Mouse (Mus musculus): ENCODE results near the gene Ablim2. TPM values are rescaled to one million over a fixed set of nuclear protein-coding genes. Genes with fewer than 3 reads are reported as not detected.

The Ablim2 gene
- polyA plus RNA-seq, 1 experiment from 2014 or later = 0.09 TPM

GRCm38 (mm10) chr5:35768997-35769396 is 11.3 kb downstream of the Ablim2 start:
- Histone ChIP-seq H3K4me2 (ENCODE audit: low read depth, low read length, severe bottlenecking) (no peak overlapping the region), H3K36me3 (ENCODE audit: control insufficient read depth, insufficient read depth, low read length) (no peaks in the 10 kb centered on the region), H3K27ac (ENCODE audit: low read depth, low read length) (no peak overlapping the region), H3K27me3 (ENCODE audit: control insufficient read depth, insufficient read depth, low read length) (no peaks in the 10 kb centered on the region), H3K4me3 (ENCODE audit: low read depth, low read length) (no peak overlapping the region), H3K9ac (ENCODE audit: low read length) (no peak overlapping the region), H3K4me1 (replicated peaks; ENCODE audit: control insufficient read depth, insufficient read depth, low read length) (no peaks in the 10 kb centered on the region), H3K9me3 (ENCODE audit: control insufficient read depth, low read length) (no peaks in the 10 kb centered on the region)
- DNase-seq (ENCODE audit: low spot score) = no peak
- 87% methylated on average over 7 of the region's 7 CpGs for WGBS
- no peak for ATAC-seq (replicated peaks; ENCODE audit: low FRiP score)

GRCm38 (mm10) chr5:35770246-35770645 is 12.6 kb downstream of the Ablim2 start:
- Histone ChIP-seq H3K36me3 (ENCODE audit: control insufficient read depth, insufficient read depth, low read length) (no peaks in the 10 kb centered on the region), H3K4me1 (replicated peaks; ENCODE audit: control insufficient read depth, insufficient read depth, low read length) (no peaks in the 10 kb centered on the region), H3K4me3 (ENCODE audit: low read depth, low read length) (no peak overlapping the region), H3K27me3 (ENCODE audit: control insufficient read depth, insufficient read depth, low read length) (no peaks in the 10 kb centered on the region), H3K4me2 (ENCODE audit: low read depth, low read length, severe bottlenecking) (no peak overlapping the region), H3K9me3 (ENCODE audit: control insufficient read depth, low read length) (no peaks in the 10 kb centered on the region), H3K9ac (ENCODE audit: low read length) (no peak overlapping the region), H3K27ac (ENCODE audit: low read depth, low read length) (no peak overlapping the region)
- 72% methylated on average over 2 of the region's 2 CpGs for WGBS
- ATAC-seq (replicated peaks; ENCODE audit: low FRiP score) = no peak
- DNase-seq (ENCODE audit: low spot score) = no peak

GRCm38 (mm10) chr5:35770891-35771663 is 13.4 kb downstream of the Ablim2 start:
- no peak for ATAC-seq (replicated peaks; ENCODE audit: low FRiP score)
- 83% methylated on average over 14 of the region's 14 CpGs for WGBS
- H3K36me3 ChIP-seq (ENCODE audit: control insufficient read depth, insufficient read depth, low read length) = no peaks in the 10 kb centered on the region
- no peak overlapping the region for H3K4me3 ChIP-seq (ENCODE audit: low read depth, low read length)
- H3K4me1 ChIP-seq (replicated peaks; ENCODE audit: control insufficient read depth, insufficient read depth, low read length) = no peaks in the 10 kb centered on the region
- H3K4me2 ChIP-seq (ENCODE audit: low read depth, low read length, severe bottlenecking) = no peak overlapping the region
- no peak for DNase-seq (ENCODE audit: low spot score)
- H3K27ac ChIP-seq (ENCODE audit: low read depth, low read length) = no peak overlapping the region
- no peaks in the 10 kb centered on the region for H3K27me3 ChIP-seq (ENCODE audit: control insufficient read depth, insufficient read depth, low read length)
- no peaks in the 10 kb centered on the region for H3K9me3 ChIP-seq (ENCODE audit: control insufficient read depth, low read length)
- H3K9ac ChIP-seq (ENCODE audit: low read length) = no peak overlapping the region

- Histone ChIP-seq H3K9me3 (ENCODE audit: control insufficient read depth, low read length) (no peaks in the 10 kb centered on the region), H3K4me2 (ENCODE audit: low read depth, low read length, severe bottlenecking) (no peak overlapping the region), H3K9ac (ENCODE audit: low read length) (no peak overlapping the region), H3K27ac (ENCODE audit: low read depth, low read length) (no peak overlapping the region), H3K27me3 (ENCODE audit: control insufficient read depth, insufficient read depth, low read length) (no peaks in the 10 kb centered on the region), H3K4me3 (ENCODE audit: low read depth, low read length) (no peak overlapping the region), H3K36me3 (ENCODE audit: control insufficient read depth, insufficient read depth, low read length) (no peaks in the 10 kb centered on the region), H3K4me1 (replicated peaks; ENCODE audit: control insufficient read depth, insufficient read depth, low read length) (no peaks in the 10 kb centered on the region)
- 73% methylated on average over 13 of the region's 13 CpGs for WGBS
- DNase-seq (ENCODE audit: low spot score) = no peak
- no peak for ATAC-seq (replicated peaks; ENCODE audit: low FRiP score)
Measured at GRCm38 (mm10) chr5:35773274-35774136, 15.8 kb downstream of the Ablim2 start.

- Histone ChIP-seq H3K4me3 (ENCODE audit: low read depth, low read length) (no peak overlapping the region), H3K4me1 (replicated peaks; ENCODE audit: control insufficient read depth, insufficient read depth, low read length) (no peaks in the 10 kb centered on the region), H3K9ac (ENCODE audit: low read length) (no peak overlapping the region), H3K27ac (ENCODE audit: low read depth, low read length) (no peak overlapping the region), H3K4me2 (ENCODE audit: low read depth, low read length, severe bottlenecking) (no peak overlapping the region), H3K36me3 (ENCODE audit: control insufficient read depth, insufficient read depth, low read length) (no peaks in the 10 kb centered on the region), H3K9me3 (ENCODE audit: control insufficient read depth, low read length) (no peaks in the 10 kb centered on the region), H3K27me3 (ENCODE audit: control insufficient read depth, insufficient read depth, low read length) (no peaks in the 10 kb centered on the region)
- DNase-seq (ENCODE audit: low spot score) (no peak), ATAC-seq (replicated peaks; ENCODE audit: low FRiP score) (no peak)
- WGBS = 70% methylated on average over 6 of the region's 6 CpGs
Measured at GRCm38 (mm10) chr5:35774137-35774424, 16.4 kb downstream of the Ablim2 start.

- Histone ChIP-seq H3K36me3 (ENCODE audit: control insufficient read depth, insufficient read depth, low read length) (no peaks in the 10 kb centered on the region), H3K9ac (ENCODE audit: low read length) (no peak overlapping the region), H3K9me3 (ENCODE audit: control insufficient read depth, low read length) (no peaks in the 10 kb centered on the region), H3K4me2 (ENCODE audit: low read depth, low read length, severe bottlenecking) (no peak overlapping the region), H3K4me3 (ENCODE audit: low read depth, low read length) (no peak overlapping the region), H3K27ac (ENCODE audit: low read depth, low read length) (no peak overlapping the region), H3K27me3 (ENCODE audit: control insufficient read depth, insufficient read depth, low read length) (no peaks in the 10 kb centered on the region), H3K4me1 (replicated peaks; ENCODE audit: control insufficient read depth, insufficient read depth, low read length) (no peaks in the 10 kb centered on the region)
- ATAC-seq (replicated peaks; ENCODE audit: low FRiP score) (no peak), DNase-seq (ENCODE audit: low spot score) (no peak)
- WGBS = 77% methylated on average over 3 of the region's 3 CpGs
Measured at GRCm38 (mm10) chr5:35781116-35781515, 23.4 kb downstream of the Ablim2 start.

- Histone ChIP-seq H3K9ac (ENCODE audit: low read length) (no peak overlapping the region), H3K36me3 (ENCODE audit: control insufficient read depth, insufficient read depth, low read length) (no peaks in the 10 kb centered on the region), H3K4me1 (replicated peaks; ENCODE audit: control insufficient read depth, insufficient read depth, low read length) (no peaks in the 10 kb centered on the region), H3K27me3 (ENCODE audit: control insufficient read depth, insufficient read depth, low read length) (no peaks in the 10 kb centered on the region), H3K4me3 (ENCODE audit: low read depth, low read length) (no peak overlapping the region), H3K27ac (ENCODE audit: low read depth, low read length) (no peak overlapping the region), H3K9me3 (ENCODE audit: control insufficient read depth, low read length) (no peaks in the 10 kb centered on the region), H3K4me2 (ENCODE audit: low read depth, low read length, severe bottlenecking) (no peak overlapping the region)
- no peak for ATAC-seq (replicated peaks; ENCODE audit: low FRiP score)
- WGBS = 67% methylated on average over 10 of the region's 10 CpGs
- no peak for DNase-seq (ENCODE audit: low spot score)
Measured at GRCm38 (mm10) chr5:35782648-35783180, 25.0 kb downstream of the Ablim2 start.

- Histone ChIP-seq H3K27ac (ENCODE audit: low read depth, low read length) (no peak overlapping the region), H3K4me3 (ENCODE audit: low read depth, low read length) (no peak overlapping the region), H3K27me3 (ENCODE audit: control insufficient read depth, insufficient read depth, low read length) (no peaks in the 10 kb centered on the region), H3K36me3 (ENCODE audit: control insufficient read depth, insufficient read depth, low read length) (no peaks in the 10 kb centered on the region), H3K4me1 (replicated peaks; ENCODE audit: control insufficient read depth, insufficient read depth, low read length) (no peaks in the 10 kb centered on the region), H3K9ac (ENCODE audit: low read length) (no peak overlapping the region), H3K4me2 (ENCODE audit: low read depth, low read length, severe bottlenecking) (no peak overlapping the region), H3K9me3 (ENCODE audit: control insufficient read depth, low read length) (no peaks in the 10 kb centered on the region)
- WGBS = 78% methylated on average over 7 of the region's 7 CpGs
- DNase-seq (ENCODE audit: low spot score) = no peak
- no peak for ATAC-seq (replicated peaks; ENCODE audit: low FRiP score)
Measured at GRCm38 (mm10) chr5:35785853-35786252, 28.2 kb downstream of the Ablim2 start.
